11 mouse cellular contexts compared by ENCODE assay signal in genomic region chr12:73699471-73700186, GRCm38 (mm10).
A peak's percentile ranks its signal among the peaks of the same experiment; 100 is the strongest.
DNase-seq lines count a peak whose midpoint lies in the region; ATAC-seq and TF ChIP-seq lines count a peak whose summit lies in the region.
"Had no signal": no experiment of that assay in that cellular context is flagged by ENCODE, and none has a peak within 500 bp of the region (broad histone marks: within the 10 kb centered on the region; RNA-seq: fewer than 3 reads in every experiment).

No protein-coding gene starts in this region.

- H3K27ac ChIP-seq in layer of hippocampus, adult 2 months, result peak overlapping the region; percentile 66
- H3K27ac ChIP-seq in hindbrain, embryonic 16.5 days (ENCODE audit: low read depth, low read length), result peak overlapping the region; percentile 2; the same call in 1 of the 2 replicates
- peak overlapping the region; percentile 74 for H3K27ac ChIP-seq in neural tube, embryonic 15.5 days (replicated peaks)
- no peak overlapping the region for H3K27ac ChIP-seq in intestine, embryonic 15.5 days

- H3K36me3 ChIP-seq in hindbrain, embryonic 16.5 days (ENCODE audit: control insufficient read depth, insufficient read depth, low read length), result no peaks in the 10 kb centered on the region
- H3K36me3 ChIP-seq in neural tube, embryonic 15.5 days, result no peaks in the 10 kb centered on the region
- H3K36me3 ChIP-seq in intestine, embryonic 15.5 days, result no peaks in the 10 kb centered on the region
- H3K36me3 ChIP-seq: G1E had no signal

- 45% methylated on average over 17 of the region's 17 CpGs for WGBS in hindbrain, embryonic 16.5 days
- 38% methylated on average over 17 of the region's 17 CpGs for WGBS in neural tube, embryonic 15.5 days
- 70% methylated on average over 17 of the region's 17 CpGs for WGBS in intestine, embryonic 15.5 days

- peak; percentile 75 for ATAC-seq in activated CD4-positive, CD25-positive, alpha-beta regulatory T cell, adult 4 months
- ATAC-seq in hindbrain, embryonic 16.5 days, result peak; percentile 59
- ATAC-seq in neural tube, embryonic 15.5 days (ENCODE audit: low FRiP score), result peak; percentile 22; the same call in 1 of the 2 replicates
- no peak for ATAC-seq in intestine, embryonic 15.5 days
- ATAC-seq in megakaryocyte progenitor cell, adult 5-6 weeks (replicated peaks; ENCODE audit: poor library complexity), result no peak; the same call in 1 of the 2 replicates
- ATAC-seq: lung, postnatal 0 days had no signal

- peaks cover 5% of the 10 kb centered on the region; the same call in 1 of the 2 replicates for H3K4me1 ChIP-seq in hindbrain, embryonic 16.5 days (ENCODE audit: control insufficient read depth, insufficient read depth, low read depth, low read length)
- H3K4me1 ChIP-seq in neural tube, embryonic 15.5 days, result peaks cover 28% of the 10 kb centered on the region
- H3K4me1 ChIP-seq in intestine, embryonic 15.5 days (replicated peaks), result 0 out of 2 replicates have a peak, but pooled peaks cover 3% of the 10 kb centered on the region

- no peaks in the 10 kb centered on the region for H3K9me3 ChIP-seq in hindbrain, embryonic 16.5 days (ENCODE audit: control insufficient read depth, low read length)
- H3K9me3 ChIP-seq in neural tube, embryonic 15.5 days (replicated peaks), result no peaks in the 10 kb centered on the region
- no peaks in the 10 kb centered on the region for H3K9me3 ChIP-seq in intestine, embryonic 15.5 days

- TF ChIP-seq CTCF in layer of hippocampus, adult 2 months (conservative IDR thresholded peaks at IDR 0.05), result no peak

- H3K9ac ChIP-seq in hindbrain, embryonic 16.5 days (ENCODE audit: low read depth, low read length), result no peak overlapping the region
- H3K9ac ChIP-seq in neural tube, embryonic 15.5 days (replicated peaks), result no peak overlapping the region
- H3K9ac ChIP-seq in intestine, embryonic 15.5 days, result no peak overlapping the region

- H3K4me2 ChIP-seq in hindbrain, embryonic 16.5 days (ENCODE audit: low read length), result peak overlapping the region; percentile 6; the same call in 1 of the 2 replicates
- no peak overlapping the region; the same call in 1 of the 2 replicates for H3K4me2 ChIP-seq in neural tube, embryonic 15.5 days
- H3K4me2 ChIP-seq in intestine, embryonic 15.5 days (replicated peaks), result no peak overlapping the region

- H3K27me3 ChIP-seq in hindbrain, embryonic 16.5 days (replicated peaks; ENCODE audit: control insufficient read depth, insufficient read depth, low read length), result no peaks in the 10 kb centered on the region
- no peaks in the 10 kb centered on the region for H3K27me3 ChIP-seq in neural tube, embryonic 15.5 days (replicated peaks)
- H3K27me3 ChIP-seq in intestine, embryonic 15.5 days (replicated peaks), result no peaks in the 10 kb centered on the region

- peak; percentile 18 to 25 for DNase-seq in layer of hippocampus, adult 2 months (ENCODE audit: low spot score in 2 of 2)
- DNase-seq in layer of hippocampus, adult 11-12 months (ENCODE audit: low spot score), result no peak
- no peak for DNase-seq in retina, postnatal 1 day
- DNase-seq: adrenal gland, postnatal 10 days had no signal

- peak overlapping the region; percentile 27; the same call in 1 of the 2 replicates for H3K4me3 ChIP-seq in layer of hippocampus, adult 2 months
- H3K4me3 ChIP-seq in hindbrain, embryonic 16.5 days (ENCODE audit: low read length), result no peak overlapping the region
- no peak overlapping the region for H3K4me3 ChIP-seq in neural tube, embryonic 15.5 days (replicated peaks)
- no peak overlapping the region for H3K4me3 ChIP-seq in intestine, embryonic 15.5 days (replicated peaks)

Comparison
In these comparisons a context has a peak if more than half of its experiments do, and no peak if none do; other contexts are left out.
1. DNase-seq: peak in layer of hippocampus, adult 2 months (2 of 2); none in layer of hippocampus, adult 11-12 months (single experiment) and retina, postnatal 1 day (single experiment).
2. ATAC-seq: peak in activated CD4-positive, CD25-positive, alpha-beta regulatory T cell, adult 4 months (single experiment), hindbrain, embryonic 16.5 days (single experiment) and neural tube, embryonic 15.5 days (single experiment); none in intestine, embryonic 15.5 days (single experiment) and megakaryocyte progenitor cell, adult 5-6 weeks (single experiment).